Mouse (Mus musculus) hindbrain, embryonic 11.5 days (tissue): ENCODE measurements at regions not wholly inside any gene's neighbourhood (a gene's known extent, or its start where the extent isn't known, plus 50 kb on each side); places are given as distances from the start of the nearest gene placed in this dataset.

Experiments used
- ATAC-seq: fragments of 200-750 bp; cut with Nextera tagmentation; 2 replicates; pipeline ENCODE4 v1.8.0; 2017; ENCODE audit warnings: mild to moderate bottlenecking, moderate TSS enrichment, moderate library complexity; ENCODE audit not compliant: low FRiP score
- DNase-seq: peaks from one replicate; pipeline ENCODE4 v3.0.0-alpha.2; 2015; ENCODE audit warnings: low spot score
- H3K27ac ChIP-seq: fragments of 300-500 bp; sonication (generic); 2 replicates; pipeline ENCODE4 v1.5.1; 2014; ENCODE audit warnings: mild to moderate bottlenecking, low read depth, low read length
- H3K27me3 ChIP-seq: fragments of 300-500 bp; sonication (generic); 2 replicates; pipeline ENCODE4 v1.6.1; 2014; ENCODE audit warnings: mild to moderate bottlenecking, low read length, moderate library complexity, mixed read lengths; ENCODE audit not compliant: control insufficient read depth, insufficient read depth
- H3K36me3 ChIP-seq: fragments of 300-500 bp; sonication (generic); 2 replicates; pipeline ENCODE4 v1.6.1; 2014; ENCODE audit warnings: mild to moderate bottlenecking, low read length, moderate library complexity, mixed read lengths; ENCODE audit not compliant: control insufficient read depth, insufficient read depth
- H3K4me1 ChIP-seq: fragments of 300-500 bp; sonication (generic); replicated peaks from 2 replicates; pipeline ENCODE4 v1.6.1; 2014; ENCODE audit warnings: low read length, mixed read lengths; ENCODE audit not compliant: control insufficient read depth, insufficient read depth
- H3K4me2 ChIP-seq: fragments of 300-500 bp; sonication (generic); replicated peaks from 2 replicates; pipeline ENCODE4 v1.6.1; 2014; ENCODE audit warnings: mild to moderate bottlenecking, low read depth, low read length
- H3K4me3 ChIP-seq: fragments of 300-500 bp; sonication (generic); 2 replicates; pipeline ENCODE4 v1.5.1; 2014; ENCODE audit warnings: low read depth, low read length
- H3K9ac ChIP-seq: fragments of 300-500 bp; sonication (generic); 2 replicates; pipeline ENCODE4 v1.6.1; 2014; ENCODE audit warnings: low read depth, low read length
- H3K9me3 ChIP-seq: fragments of 300-500 bp; sonication (generic); 2 replicates; pipeline ENCODE4 v1.6.1; 2016; ENCODE audit warnings: low read length; ENCODE audit not compliant: control insufficient read depth
- WGBS: fragments of 180-500 bp; shearing (Covaris S2); extraction: QIAGEN DNeasy Blood & Tissue Kit; methylation state at CpG from one replicate; pipeline ENCODE4 v1.1.7; 2014; 5-methylcytosine and 5-hydroxymethylcytosine counted together

DNA sequence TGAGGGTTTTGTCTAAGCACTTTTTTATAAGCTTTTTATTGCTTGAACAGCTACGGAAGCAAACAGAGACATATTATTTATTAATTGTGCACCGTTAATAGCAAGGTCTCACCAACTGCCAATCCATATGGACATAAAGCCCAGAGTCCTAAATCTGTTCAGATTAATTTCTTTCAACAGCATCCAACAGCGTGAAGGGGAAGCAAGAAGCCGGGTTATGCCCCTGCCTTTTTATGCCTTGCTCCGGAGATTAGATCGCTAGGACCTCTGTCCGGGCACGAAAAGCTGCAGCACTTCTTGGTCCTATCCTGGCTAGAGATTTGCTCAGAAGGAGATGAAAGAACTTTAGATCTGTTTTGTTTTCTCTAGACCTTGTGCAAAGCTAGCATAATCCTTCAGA is 289.6 kb upstream of the Epha7 start:
- no peak overlapping the region for H3K9ac ChIP-seq
- no peak for DNase-seq
- H3K27me3 ChIP-seq = no peaks in the 10 kb centered on the region
- no peaks in the 10 kb centered on the region for H3K4me1 ChIP-seq
- no peak overlapping the region for H3K4me2 ChIP-seq
- H3K9me3 ChIP-seq = no peaks in the 10 kb centered on the region
- no peaks in the 10 kb centered on the region for H3K36me3 ChIP-seq
- H3K27ac ChIP-seq = no peak overlapping the region
- no peak for ATAC-seq
- WGBS = 82% methylated on average over 8 of the region's 8 CpGs
- no peak overlapping the region for H3K4me3 ChIP-seq

DNA sequence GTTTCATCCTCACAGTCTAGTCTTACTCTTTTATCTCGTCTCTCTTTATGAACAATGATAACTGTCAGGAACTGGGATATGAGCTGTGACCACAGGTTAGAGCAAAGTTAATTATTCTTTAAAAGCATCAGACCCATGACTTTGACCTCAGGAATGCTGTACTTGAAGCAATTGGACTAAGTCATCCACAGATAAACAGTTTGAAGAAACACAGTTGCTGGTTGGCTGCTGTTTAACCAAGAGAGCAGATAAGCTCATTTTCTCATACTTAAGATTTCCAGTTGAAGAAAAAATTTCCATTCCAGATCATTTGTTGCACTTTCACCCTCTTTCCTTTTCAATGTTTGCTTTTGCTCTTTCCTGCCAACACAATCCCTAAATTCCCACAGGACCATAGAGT is 270.7 kb upstream of the Epha7 start:
- no peak for DNase-seq
- no peak overlapping the region for H3K4me2 ChIP-seq
- no peaks in the 10 kb centered on the region for H3K4me1 ChIP-seq
- H3K27me3 ChIP-seq = no peaks in the 10 kb centered on the region
- no peaks in the 10 kb centered on the region for H3K9me3 ChIP-seq
- H3K27ac ChIP-seq = no peak overlapping the region
- no peak overlapping the region for H3K9ac ChIP-seq
- WGBS = 59% methylated on average over 1 of the region's 1 CpGs
- no peak overlapping the region for H3K4me3 ChIP-seq
- H3K36me3 ChIP-seq = no peaks in the 10 kb centered on the region
- ATAC-seq = no peak

DNA sequence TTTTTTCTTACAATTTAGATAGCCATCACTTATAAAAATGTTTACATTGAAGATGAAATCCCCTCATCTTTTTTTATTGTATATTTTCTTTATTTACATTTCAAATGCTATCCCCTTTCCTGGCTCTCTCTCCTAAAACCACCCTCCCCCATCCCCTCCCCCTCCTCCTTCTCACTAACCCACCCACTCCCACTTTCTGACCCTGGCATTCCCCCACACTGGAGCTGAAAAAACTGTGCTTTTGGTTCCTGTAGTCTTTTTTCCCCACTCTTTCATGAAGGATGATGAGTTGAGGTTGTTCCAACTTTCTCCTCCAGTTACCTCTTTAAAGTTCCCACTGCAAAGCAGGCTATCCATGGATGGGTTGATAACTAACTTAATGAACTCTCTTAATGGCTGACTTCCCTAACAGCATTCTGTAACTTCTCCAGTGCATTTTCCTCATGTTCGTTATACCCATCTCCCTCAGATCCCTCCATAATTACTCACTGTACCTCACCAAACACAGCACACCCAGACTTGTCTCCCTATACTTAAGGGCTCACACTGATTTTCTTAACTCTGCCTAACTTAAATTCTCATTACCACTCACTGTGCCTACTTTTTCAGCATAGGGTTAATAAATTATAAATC is 270.1 kb upstream of the Epha7 start:
- DNase-seq (no peak), ATAC-seq (no peak)
- H3K36me3 ChIP-seq = no peaks in the 10 kb centered on the region
- no peak overlapping the region for H3K27ac ChIP-seq
- H3K9me3 ChIP-seq = no peaks in the 10 kb centered on the region
- H3K4me2 ChIP-seq = no peak overlapping the region
- no peaks in the 10 kb centered on the region for H3K27me3 ChIP-seq
- H3K9ac ChIP-seq = no peak overlapping the region
- H3K4me3 ChIP-seq = no peak overlapping the region
- H3K4me1 ChIP-seq = no peaks in the 10 kb centered on the region
- WGBS = 83% methylated on average over 1 of the region's 1 CpGs

DNA sequence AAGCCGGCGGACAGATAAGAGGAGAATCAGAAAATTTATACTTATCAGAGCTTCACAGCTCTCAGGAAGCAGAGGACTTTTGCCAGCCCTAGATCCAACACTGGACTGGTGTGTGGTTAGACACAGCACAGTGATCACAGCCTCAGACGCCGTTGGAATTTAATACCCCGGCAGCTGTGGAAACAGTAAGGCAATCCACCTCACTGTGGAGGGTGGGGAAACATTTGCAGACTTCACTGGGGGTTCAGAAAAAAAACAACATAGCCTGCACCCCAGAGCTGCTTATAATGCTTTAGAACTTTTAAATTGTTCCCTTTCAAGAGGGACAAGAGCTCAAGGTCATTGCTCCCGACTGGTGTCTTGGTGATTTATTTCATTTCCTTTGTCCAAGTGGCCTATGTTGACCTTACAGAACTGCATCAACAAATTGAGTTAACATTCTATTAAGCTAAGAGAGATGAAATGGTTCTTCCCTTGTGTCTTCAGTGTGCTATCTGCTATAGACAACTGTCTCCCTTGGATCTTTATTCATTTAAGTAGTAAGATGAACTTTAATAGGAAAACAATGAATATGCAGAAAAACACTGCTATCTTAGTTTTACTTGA is 264.6 kb upstream of the Epha7 start:
- Histone ChIP-seq H3K9me3 (no peaks in the 10 kb centered on the region), H3K27ac (no peak overlapping the region), H3K36me3 (no peaks in the 10 kb centered on the region), H3K4me2 (no peak overlapping the region), H3K4me1 (no peaks in the 10 kb centered on the region), H3K4me3 (no peak overlapping the region), H3K27me3 (no peaks in the 10 kb centered on the region), H3K9ac (no peak overlapping the region)
- WGBS = 46% methylated on average over 6 of the region's 6 CpGs
- peak; percentile 16 for DNase-seq
- peak; percentile 30; the same call in 1 of the 2 replicates for ATAC-seq

DNA sequence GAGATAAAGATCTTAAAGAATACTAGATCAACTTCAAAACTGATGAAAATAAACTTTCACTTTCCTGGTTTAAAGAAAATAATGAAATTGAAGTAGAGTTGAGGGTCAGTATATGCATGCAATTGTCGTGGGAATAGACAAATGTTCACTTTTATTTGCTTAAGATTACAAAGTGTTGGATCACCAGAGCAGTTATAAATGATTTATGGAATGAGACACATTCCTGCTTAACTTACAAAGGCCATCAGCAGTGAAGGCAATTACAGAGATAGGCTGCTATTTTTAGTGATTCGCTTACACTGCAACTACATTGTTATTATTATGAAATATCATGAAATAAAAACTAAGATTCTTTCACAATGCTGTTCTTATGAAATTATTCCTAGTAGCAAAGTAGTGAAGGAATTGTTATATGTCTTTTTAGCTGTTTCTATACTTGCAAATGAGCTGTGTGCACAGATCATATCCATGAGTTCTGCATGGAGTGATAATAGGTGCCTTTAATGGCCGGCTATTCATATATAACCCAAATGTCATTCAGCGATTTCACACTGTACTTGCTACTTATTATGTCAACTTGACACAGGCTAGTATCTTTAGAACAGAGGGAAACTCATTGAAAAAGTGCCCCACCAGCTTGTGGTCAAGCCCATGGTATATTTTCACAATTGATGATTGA is 241.7 kb upstream of the Epha7 start:
- Histone ChIP-seq H3K36me3 (no peaks in the 10 kb centered on the region), H3K4me2 (no peak overlapping the region), H3K4me1 (no peaks in the 10 kb centered on the region), H3K9me3 (no peaks in the 10 kb centered on the region), H3K4me3 (no peak overlapping the region), H3K27me3 (no peaks in the 10 kb centered on the region), H3K27ac (no peak overlapping the region), H3K9ac (no peak overlapping the region)
- ATAC-seq (no peak), DNase-seq (no peak)
- 85% methylated on average over 4 of the region's 4 CpGs for WGBS

DNA sequence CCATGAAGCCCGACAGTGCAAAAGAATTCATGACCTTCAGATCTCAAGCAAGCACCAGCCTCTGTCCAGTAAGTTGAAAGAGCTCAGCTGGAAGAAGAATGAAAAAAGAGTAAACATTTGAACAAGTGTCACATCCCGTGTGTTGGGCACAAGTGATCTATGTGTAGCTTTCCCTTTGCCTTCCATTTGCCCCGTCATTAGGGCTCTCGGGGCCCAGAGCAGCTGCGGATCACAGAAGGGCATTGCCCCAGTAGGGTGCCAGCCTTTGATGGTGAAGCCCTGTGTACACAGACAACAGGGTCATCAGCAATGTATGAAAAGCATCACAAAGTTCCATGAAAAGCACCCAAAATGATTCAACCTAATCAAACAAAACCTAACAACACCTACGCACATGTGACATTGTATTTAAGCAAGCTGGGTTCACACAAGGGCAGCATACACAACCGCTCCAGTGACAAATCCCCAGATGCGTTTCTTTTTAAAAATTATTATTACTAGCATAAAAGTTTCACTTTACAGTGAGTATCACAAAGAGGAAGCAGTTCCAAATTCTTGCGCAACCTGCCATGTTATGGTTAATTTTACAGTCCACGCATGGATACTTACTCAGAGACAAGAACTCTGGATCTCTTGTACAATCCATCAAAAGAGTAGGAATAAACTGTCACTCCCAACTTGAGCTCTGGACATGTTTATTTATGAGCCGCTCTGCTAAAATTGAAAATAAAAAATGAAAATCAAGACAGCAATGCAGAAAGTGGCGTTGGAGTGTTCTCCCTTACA is 224.0 kb upstream of the Epha7 start:
- H3K4me3 ChIP-seq = no peak overlapping the region
- H3K4me1 ChIP-seq = no peaks in the 10 kb centered on the region
- no peaks in the 10 kb centered on the region for H3K27me3 ChIP-seq
- H3K27ac ChIP-seq = no peak overlapping the region
- no peaks in the 10 kb centered on the region for H3K36me3 ChIP-seq
- no peak overlapping the region for H3K4me2 ChIP-seq
- H3K9me3 ChIP-seq = no peaks in the 10 kb centered on the region
- WGBS = 63% methylated on average over 12 of the region's 12 CpGs
- no peak for DNase-seq
- no peak for ATAC-seq
- H3K9ac ChIP-seq = no peak overlapping the region
